Mouse (Mus musculus) thymus, adult 2 months (tissue): ENCODE results near the gene Fstl3.

ENCODE experiments used
- CTCF ChIP-seq: fragments of 200-500 bp; IDR thresholded peaks from 2 replicates; pipeline ENCODE4 v1.5.1; 2012; ENCODE audit warnings: mild to moderate bottlenecking, control low read depth, low read length, moderate library complexity, borderline replicate concordance; ENCODE audit not compliant: control insufficient read depth, poor library complexity, insufficient read depth; ENCODE audit errors: extremely low read depth
- POLR2A ChIP-seq: fragments of 200-500 bp; IDR thresholded peaks from 2 replicates; pipeline ENCODE4 v1.6.1; 2012; ENCODE audit warnings: mild to moderate bottlenecking, low read length, control low read depth, moderate library complexity; ENCODE audit not compliant: control insufficient read depth, poor library complexity, insufficient read depth; ENCODE audit errors: extremely low read depth

DNA sequence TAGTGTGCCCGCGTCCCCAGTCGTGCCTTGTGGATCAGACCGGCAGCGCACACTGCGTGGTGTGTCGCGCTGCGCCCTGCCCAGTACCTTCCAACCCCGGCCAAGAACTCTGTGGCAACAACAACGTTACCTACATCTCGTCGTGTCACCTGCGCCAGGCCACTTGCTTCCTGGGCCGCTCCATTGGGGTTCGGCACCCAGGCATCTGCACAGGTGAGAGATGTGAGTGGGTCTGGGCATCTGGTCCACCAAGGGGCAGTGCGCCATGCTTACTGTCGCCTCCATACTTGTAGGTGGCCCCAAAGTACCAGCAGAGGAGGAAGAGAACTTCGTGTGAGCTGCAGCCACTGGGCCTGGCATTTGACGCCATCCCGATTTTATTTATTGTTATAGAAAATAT, 4.1 kb downstream of the Fstl3 start:
- TF ChIP-seq CTCF: no peak
- no peak for TF ChIP-seq POLR2A
